Mouse (Mus musculus): ENCODE results near the gene Sfmbt2.

Gene Sfmbt2

GRCm38 (mm10) chr2:10565491-10565890 lies 195.2 kb downstream of the Sfmbt2 start:
- no peak for DNase-seq (ENCODE audit: low read depth, low spot score)

GRCm38 (mm10) chr2:10569392-10569791 lies 199.1 kb downstream of the Sfmbt2 start:
- no peak for DNase-seq (ENCODE audit: low read depth, low spot score)

GRCm38 (mm10) chr2:10572311-10572710 lies 202.0 kb downstream of the Sfmbt2 start:
- no peak for DNase-seq (ENCODE audit: low read depth, low spot score)

GRCm38 (mm10) chr2:10575962-10576740 lies 205.8 kb downstream of the Sfmbt2 start:
- DNase-seq (ENCODE audit: low read depth, low spot score): no peak

- DNase-seq (ENCODE audit: low read depth, low spot score): no peak
These were observed 212.4 kb downstream of the Sfmbt2 start for GRCm38 (mm10) chr2:10582673-10583072.

- no peak for DNase-seq (ENCODE audit: low read depth, low spot score)
These were observed 212.8 kb downstream of the Sfmbt2 start for GRCm38 (mm10) chr2:10583103-10583502.

- no peak for DNase-seq (ENCODE audit: low read depth, low spot score)
These were observed 221.0 kb downstream of the Sfmbt2 start for GRCm38 (mm10) chr2:10591310-10591709.

- no peak for DNase-seq (ENCODE audit: low read depth, low spot score)
These were observed 245.2 kb downstream of the Sfmbt2 start for GRCm38 (mm10) chr2:10615500-10615899.

All from 3T3-L1 (cell line).